Mouse (Mus musculus): ENCODE measurements at regions not wholly inside any gene's neighbourhood (a gene's known extent, or its start where the extent isn't known, plus 50 kb on each side); places are given as distances from the start of the nearest gene placed in this dataset.

- in situ Hi-C loops (cut with MseI, MboI): loop anchor here in 1 of 2 experiments (25.0 kb wide), 1 partner anchor 411 kb away; no protein-coding TSS in a partner anchor
Observed at GRCm38 (mm10) chr11:48176451-48176850, 187.7 kb upstream of the Sgcd start.

- in situ Hi-C loops (cut with MseI, MboI): no loop called here
Observed at GRCm38 (mm10) chr11:48152219-48152618, 163.4 kb upstream of the Sgcd start.

GRCm38 (mm10) chr11:48133335-48133734 lies 144.6 kb upstream of the Sgcd start:
- in situ Hi-C loops (cut with MseI, MboI): no loop called here

- in situ Hi-C loops (cut with MseI, MboI): no loop called here
Observed at GRCm38 (mm10) chr11:48098063-48098462, 109.3 kb upstream of the Sgcd start.

- in situ Hi-C loops (cut with MseI, MboI): no loop called here
Observed at GRCm38 (mm10) chr11:48097455-48097854, 108.7 kb upstream of the Sgcd start.

- in situ Hi-C loops (cut with MseI, MboI): no loop called here
Observed at GRCm38 (mm10) chr11:48067072-48067471, 78.3 kb upstream of the Sgcd start.

- in situ Hi-C loops (cut with MseI, MboI): no loop called here
Observed at GRCm38 (mm10) chr11:48063719-48064118, 75.0 kb upstream of the Sgcd start.

- in situ Hi-C loops (cut with MseI, MboI): no loop called here
Observed at GRCm38 (mm10) chr11:48061501-48061900, 72.7 kb upstream of the Sgcd start.

GRCm38 (mm10) chr11:48051156-48051866 lies 62.5 kb upstream of the Sgcd start:
- in situ Hi-C loops (cut with MseI, MboI): no loop called here

GRCm38 (mm10) chr11:48048311-48048710 lies 59.5 kb upstream of the Sgcd start:
- in situ Hi-C loops (cut with MseI, MboI): no loop called here
